Mouse (Mus musculus) layer of hippocampus, adult 6 months (tissue): ENCODE measurements around the gene Arhgap21. TPM values are rescaled to one million over a fixed set of nuclear protein-coding genes. Genes with fewer than 3 reads are reported as not detected.

Experiments
- long read RNA-seq, 2 experiments: library from polyadenylated mRNA; unstranded; transcript quantifications; one replicate each; pipeline ENCODE4 v2.0.0; 2019 to 2020
- polyA plus RNA-seq: library from polyadenylated mRNA; unstranded; fragments of <200 nt; fragmentation: Nextera tagmentation; gene quantifications from 2 replicates; pipeline ENCODE4 v1.2.3, GENCODE M21; 2021

Arhgap21 gene
- 14.3 and 15.0 TPM in 2 replicates for polyA plus RNA-seq
- long read RNA-seq, experiment 1, partial matches to known transcripts: 9 of 35 reads
- long read RNA-seq, experiment 1, other reads (novel, unspliced or antisense): 23 of 35 reads
- long read RNA-seq, experiment 2, transcript Arhgap21-209 (3 exons, 712 nt): major isoform, 9 of 106 reads
- long read RNA-seq, experiment 2, partial matches to known transcripts: 33 of 106 reads
- long read RNA-seq, experiment 2, other reads (novel, unspliced or antisense): 62 of 106 reads

DNA sequence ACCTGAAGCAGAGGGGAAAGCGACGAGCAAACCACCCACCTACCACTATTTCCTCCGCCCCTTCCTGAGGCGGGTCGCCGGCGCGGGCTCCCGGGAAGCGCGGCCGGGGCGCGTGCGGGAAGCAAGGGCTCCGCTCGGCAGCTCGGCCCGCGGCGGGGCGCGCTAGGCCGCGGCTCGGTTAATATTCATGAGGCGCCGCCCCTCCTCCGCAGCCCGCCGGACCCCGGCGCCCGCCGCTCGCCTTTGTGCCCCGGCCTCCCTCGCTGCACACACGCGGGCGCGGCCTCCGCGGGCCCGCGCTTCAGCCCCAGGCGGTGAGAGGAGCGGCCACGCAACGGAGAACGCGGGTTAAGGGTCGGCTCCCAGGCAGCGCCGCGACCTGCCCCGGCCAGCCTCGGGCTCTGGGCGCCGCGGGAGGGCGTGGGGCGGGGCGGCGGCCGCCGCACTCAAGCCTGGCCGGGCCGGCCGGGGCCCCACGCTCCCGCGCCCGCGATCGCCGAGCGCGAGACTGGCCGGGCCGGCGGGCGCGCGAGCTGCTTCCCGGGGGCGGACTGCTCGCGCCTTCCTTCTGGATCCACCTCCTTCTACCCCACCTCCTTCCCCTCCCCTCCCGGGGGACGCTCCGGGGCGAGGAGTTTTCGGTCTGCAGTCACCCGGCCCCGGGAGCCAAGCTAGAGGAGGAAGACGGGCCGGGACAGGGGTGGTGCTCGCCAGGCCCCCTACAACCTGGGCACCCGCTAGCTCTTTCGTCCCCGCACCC is at the start of gene Arhgap21:
Gene Arhgap21 (minus strand): TSS at position 441 of the 760 bp plus-strand sequence.

Other genes starting within 250 kb of the Arhgap21 start
- gene Enkur, start 236.5 kb upstream of the Arhgap21 start, polyA plus RNA-seq: 3.8 and 4.9 TPM in 2 replicates
- gene Thnsl1, start 236.8 kb upstream of the Arhgap21 start, polyA plus RNA-seq: 21.6 and 22.2 TPM in 2 replicates